Mouse (Mus musculus): ENCODE measurements around the gene Cbwd1. TPM values are rescaled to one million over a fixed set of nuclear protein-coding genes. Genes with fewer than 3 reads are reported as not detected.
A peak's percentile ranks its signal among the peaks of the same experiment; 100 is the strongest.

Gene Cbwd1
- 38.9 TPM for polyA plus RNA-seq (2021)

GRCm38 (mm10) chr19:24961172-24961962 lies at the start of gene Cbwd1:
Gene Cbwd1 (minus strand): TSS chr19:24961610.
- ATAC-seq = peak; percentile 99
- in situ Hi-C loops (cut with MboI; ENCODE audit: low pct_unique_long_range_greater_than_20kb) = no loop called here
- no peaks in the 10 kb centered on the region for H3K27me3 ChIP-seq
- peak; percentile 92 for DNase-seq (ENCODE audit: low read depth, low spot score)
- ChIA-PET POLR2A (interaction anchor here (0.5 to 1.0 kb wide), 5 partner anchors 9 to 175 kb away, joined by 3 to 5 read pairs (median 3); no protein-coding TSS in a partner anchor), CTCF (interaction anchor here (0.7 to 2.5 kb wide), 18 partner anchors 9 to 490 kb away, joined by 3 to 12 read pairs (median 3); no protein-coding TSS in a partner anchor)
- TF ChIP-seq CTCF (IDR thresholded peaks at IDR 0.05) = peak; percentile 94

- H3K27me3 ChIP-seq = peaks cover 9% of the 10 kb centered on the region
- TF ChIP-seq CTCF (IDR thresholded peaks at IDR 0.05) = no peak
- CTCF ChIA-PET = no interaction called here
- DNase-seq (ENCODE audit: low read depth, low spot score) (no peak), ATAC-seq (no peak)
- in situ Hi-C loops (cut with MboI; ENCODE audit: low pct_unique_long_range_greater_than_20kb) = no loop called here
- POLR2A ChIA-PET = no interaction called here
Measured at GRCm38 (mm10) chr19:25008509-25008908, 47.1 kb upstream of the Cbwd1 start.

- ChIA-PET POLR2A (interaction anchor here (0.5 to 0.6 kb wide), 2 partner anchors 27 to 170 kb away, joined by 4 to 9 read pairs; no protein-coding TSS in a partner anchor), CTCF (no interaction called here)
- peaks cover 9% of the 10 kb centered on the region for H3K27me3 ChIP-seq
- TF ChIP-seq CTCF (IDR thresholded peaks at IDR 0.05) = no peak
- ATAC-seq (no peak), DNase-seq (ENCODE audit: low read depth, low spot score) (no peak)
- in situ Hi-C loops (cut with MboI; ENCODE audit: low pct_unique_long_range_greater_than_20kb) = no loop called here
Measured at GRCm38 (mm10) chr19:25006686-25007085, 45.3 kb upstream of the Cbwd1 start.

- peaks cover 4% of the 10 kb centered on the region for H3K27me3 ChIP-seq
- no peak for TF ChIP-seq CTCF (IDR thresholded peaks at IDR 0.05)
- ChIA-PET CTCF (no interaction called here), POLR2A (interaction anchor here (0.5 to 1.5 kb wide), 2 partner anchors 10 to 32 kb away, joined by 3 to 4 read pairs; no protein-coding TSS in a partner anchor)
- in situ Hi-C loops (cut with MboI; ENCODE audit: low pct_unique_long_range_greater_than_20kb) = no loop called here
- ATAC-seq (no peak), DNase-seq (ENCODE audit: low read depth, low spot score) (no peak)
Measured at GRCm38 (mm10) chr19:25003810-25004209, 42.4 kb upstream of the Cbwd1 start.

GRCm38 (mm10) chr19:25002828-25003227 lies 41.4 kb upstream of the Cbwd1 start:
- CTCF ChIA-PET = interaction anchor here (0.9 to 1.5 kb wide), 2 partner anchors 41 to 105 kb away, joined by 4 read pairs; partner anchors contain the start of gene Cbwd1
- POLR2A ChIA-PET = interaction anchor here (0.8 kb wide), 1 partner anchor 11 kb away, joined by 3 read pairs; no protein-coding TSS in a partner anchor
- no peak for TF ChIP-seq CTCF (IDR thresholded peaks at IDR 0.05)
- H3K27me3 ChIP-seq = peaks cover 4% of the 10 kb centered on the region
- DNase-seq (ENCODE audit: low read depth, low spot score) = no peak
- no peak for ATAC-seq
- in situ Hi-C loops (cut with MboI; ENCODE audit: low pct_unique_long_range_greater_than_20kb) = no loop called here

- DNase-seq (ENCODE audit: low read depth, low spot score) (no peak), ATAC-seq (no peak)
- ChIA-PET POLR2A (interaction anchor here (0.8 to 1.1 kb wide), 2 partner anchors 12 to 40 kb away, joined by 3 read pairs; no protein-coding TSS in a partner anchor), CTCF (interaction anchor here (0.9 to 1.5 kb wide), 3 partner anchors 10 to 105 kb away, joined by 4 to 5 read pairs (median 4); partner anchors contain the start of gene Cbwd1)
- peaks cover 4% of the 10 kb centered on the region for H3K27me3 ChIP-seq
- in situ Hi-C loops (cut with MboI; ENCODE audit: low pct_unique_long_range_greater_than_20kb) = no loop called here
- TF ChIP-seq CTCF (IDR thresholded peaks at IDR 0.05) = no peak
Measured at GRCm38 (mm10) chr19:25002032-25002431, 40.6 kb upstream of the Cbwd1 start.

GRCm38 (mm10) chr19:25000153-25000552 lies 38.7 kb upstream of the Cbwd1 start:
- peaks cover 4% of the 10 kb centered on the region for H3K27me3 ChIP-seq
- CTCF ChIA-PET = interaction anchor here (0.7 to 1.2 kb wide), 7 partner anchors 10 to 126 kb away, joined by 3 to 4 read pairs (median 3); no protein-coding TSS in a partner anchor
- TF ChIP-seq CTCF (IDR thresholded peaks at IDR 0.05) = no peak
- ATAC-seq (no peak), DNase-seq (ENCODE audit: low read depth, low spot score) (no peak)
- POLR2A ChIA-PET = interaction anchor here (0.6 to 1.1 kb wide), 2 partner anchors 69 to 110 kb away, joined by 3 read pairs; no protein-coding TSS in a partner anchor
- in situ Hi-C loops (cut with MboI; ENCODE audit: low pct_unique_long_range_greater_than_20kb) = no loop called here

- ATAC-seq (peak; percentile 61), DNase-seq (ENCODE audit: low read depth, low spot score) (no peak)
- peaks cover 4% of the 10 kb centered on the region for H3K27me3 ChIP-seq
- TF ChIP-seq CTCF (IDR thresholded peaks at IDR 0.05) = peak; percentile 78
- POLR2A ChIA-PET = interaction anchor here (0.6 to 1.1 kb wide), 2 partner anchors 69 to 110 kb away, joined by 3 read pairs; no protein-coding TSS in a partner anchor
- CTCF ChIA-PET = interaction anchor here (0.7 to 1.8 kb wide), 7 partner anchors 11 to 126 kb away, joined by 3 to 6 read pairs (median 3); no protein-coding TSS in a partner anchor
- in situ Hi-C loops (cut with MboI; ENCODE audit: low pct_unique_long_range_greater_than_20kb) = no loop called here
Measured at GRCm38 (mm10) chr19:24999201-24999886, 37.9 kb upstream of the Cbwd1 start, which contains the start of gene Dock8. Gene Dock8 (plus strand): TSS chr19:24999534.

- ATAC-seq = no peak
- TF ChIP-seq CTCF (IDR thresholded peaks at IDR 0.05) = no peak
- POLR2A ChIA-PET = no interaction called here
- H3K27me3 ChIP-seq = peaks cover 4% of the 10 kb centered on the region
- in situ Hi-C loops (cut with MboI; ENCODE audit: low pct_unique_long_range_greater_than_20kb) = no loop called here
- no peak for DNase-seq (ENCODE audit: low read depth, low spot score)
- CTCF ChIA-PET = interaction anchor here (0.8 to 1.8 kb wide), 3 partner anchors 11 to 103 kb away, joined by 3 to 6 read pairs (median 3); no protein-coding TSS in a partner anchor
Measured at GRCm38 (mm10) chr19:24998561-24998960, 37.2 kb upstream of the Cbwd1 start.

Data from Patski (cell line).